Mouse (Mus musculus) left cerebral cortex, adult 9 months (tissue): ENCODE measurements around the gene Ushbp1.
"Not testable (repeated sequence)": the region's sequence is repeated elsewhere in the genome, so short reads cannot be mapped to it uniquely, and the experiment has no call there.

Source experiments
- DNase-seq, 2 experiments: peaks; one replicate each; pipeline ENCODE4 v3.0.0; 2022; ENCODE audit warnings: low spot score in 2 of 2

The Ushbp1 gene

DNA sequence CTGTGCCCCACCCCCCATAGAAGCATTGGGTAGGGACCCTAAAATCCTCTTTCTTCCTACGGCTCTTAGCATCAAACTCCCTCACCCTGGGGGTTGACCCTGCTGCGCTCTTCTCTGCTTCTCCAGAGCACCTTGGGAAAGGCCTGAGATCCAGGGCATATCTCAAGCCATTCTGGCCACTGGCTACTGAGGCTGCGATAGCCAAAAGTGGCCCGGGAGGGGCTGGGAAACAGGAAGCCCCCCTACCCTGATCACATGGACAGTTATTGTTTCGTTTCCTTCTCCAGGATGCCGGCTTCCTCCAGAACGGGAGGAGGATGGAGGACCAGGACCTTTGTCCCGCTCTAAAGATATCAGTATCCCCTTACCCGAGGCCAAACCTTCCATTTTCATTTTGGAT is at the start of gene Ushbp1:
TSS of gene Ushbp1 (minus strand) at position 174 of the 400 bp plus-strand sequence.
- no peak for DNase-seq

DNA sequence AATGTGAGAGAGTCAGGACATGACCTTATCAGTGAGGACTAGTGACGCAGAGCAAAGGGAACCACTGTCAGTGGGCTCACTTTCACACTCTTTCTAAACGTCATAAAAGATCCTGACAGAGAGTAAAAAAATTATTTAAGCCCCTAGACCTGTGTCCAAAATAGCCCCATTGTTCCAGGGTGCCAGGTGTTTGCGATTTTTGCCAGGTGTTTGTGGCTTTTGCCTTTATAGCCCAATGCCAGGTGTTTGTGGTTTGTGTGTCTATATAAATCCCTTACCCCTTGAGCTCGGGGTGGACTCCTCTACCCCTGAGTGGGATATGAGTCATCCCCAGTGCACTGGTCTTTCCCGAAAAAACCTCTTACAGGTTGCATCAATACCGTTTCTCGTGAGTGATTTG is 49.5 kb upstream of the Ushbp1 start:
- DNase-seq = no peak

DNA sequence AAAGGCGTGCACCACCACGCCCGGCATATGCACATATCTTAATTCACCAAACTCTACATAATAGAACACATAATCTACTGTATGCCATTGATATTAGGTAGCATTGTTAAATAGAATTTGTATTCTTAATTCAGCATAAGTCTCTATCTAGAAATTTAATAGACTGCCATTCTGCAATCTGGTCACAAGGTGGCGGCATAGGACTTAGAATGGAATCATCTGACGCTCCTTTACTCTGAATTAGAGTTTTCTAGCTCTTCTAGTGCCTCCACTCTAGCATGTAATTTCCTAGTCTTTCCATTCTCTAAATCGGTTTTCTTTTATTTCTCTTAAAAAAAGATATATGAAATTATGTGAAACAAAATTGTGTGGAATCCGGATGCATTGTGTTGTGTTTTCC is 45.8 kb upstream of the Ushbp1 start:
- no peak for DNase-seq

DNA sequence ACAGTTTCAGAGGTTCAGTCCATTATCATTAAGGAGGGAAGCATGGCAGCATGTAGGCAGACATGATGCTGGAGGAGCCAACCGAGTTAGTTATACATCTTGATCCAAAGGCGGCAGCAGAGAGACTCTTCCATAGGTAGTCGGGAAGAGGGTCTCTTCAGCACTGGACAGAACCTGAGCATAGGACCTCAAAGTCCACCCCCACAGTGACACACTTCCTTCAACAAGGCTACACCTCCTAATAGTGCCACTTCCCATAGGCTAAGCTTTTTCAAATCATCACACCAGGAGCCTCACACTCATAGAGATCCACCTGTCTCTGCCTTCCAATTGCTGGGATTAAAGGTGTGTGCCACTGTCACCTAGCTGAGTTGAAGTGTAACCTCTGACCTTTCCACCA is 41.4 kb upstream of the Ushbp1 start:
- DNase-seq = no peak

DNA sequence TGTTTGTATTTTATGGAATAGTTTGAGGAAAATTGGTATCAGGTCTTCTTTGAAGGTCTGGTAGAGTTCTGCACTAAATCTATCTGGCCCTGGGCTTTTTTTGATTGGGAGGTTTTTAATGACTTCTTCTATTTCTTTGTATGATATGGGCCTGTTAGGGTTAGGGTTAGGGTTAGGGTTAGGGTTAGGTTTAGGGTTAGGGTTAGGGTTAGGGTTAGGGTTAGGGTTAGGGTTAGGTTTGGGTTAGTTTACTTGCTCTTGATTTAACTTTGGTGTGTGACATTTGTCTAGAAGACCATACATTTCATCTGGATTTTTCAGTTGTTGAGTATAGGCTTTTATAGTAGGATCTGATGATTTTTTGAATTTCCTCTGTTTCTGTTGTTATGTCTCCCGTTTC is 37.3 kb upstream of the Ushbp1 start:
- DNase-seq = not testable (repeated sequence)

DNA sequence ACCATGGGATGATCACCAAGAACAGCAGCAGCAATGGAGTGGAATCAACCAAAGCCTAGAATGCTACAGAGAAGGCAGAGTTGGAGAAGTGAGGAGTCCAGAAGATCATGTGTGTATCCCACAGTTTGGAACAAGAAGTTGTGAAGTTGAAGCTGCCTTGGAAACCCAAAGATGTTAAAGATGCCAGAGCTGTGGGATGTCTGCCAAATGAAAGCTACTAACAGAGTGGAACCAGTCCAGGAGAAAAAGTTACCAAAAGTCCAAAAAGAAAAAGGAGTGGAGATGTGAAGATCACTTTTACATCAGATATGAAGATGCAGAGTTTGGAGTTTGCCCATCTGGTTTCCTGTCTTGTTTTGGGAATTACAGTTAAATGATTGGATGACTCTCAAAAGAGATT is 26.5 kb upstream of the Ushbp1 start:
- DNase-seq = no peak

DNA sequence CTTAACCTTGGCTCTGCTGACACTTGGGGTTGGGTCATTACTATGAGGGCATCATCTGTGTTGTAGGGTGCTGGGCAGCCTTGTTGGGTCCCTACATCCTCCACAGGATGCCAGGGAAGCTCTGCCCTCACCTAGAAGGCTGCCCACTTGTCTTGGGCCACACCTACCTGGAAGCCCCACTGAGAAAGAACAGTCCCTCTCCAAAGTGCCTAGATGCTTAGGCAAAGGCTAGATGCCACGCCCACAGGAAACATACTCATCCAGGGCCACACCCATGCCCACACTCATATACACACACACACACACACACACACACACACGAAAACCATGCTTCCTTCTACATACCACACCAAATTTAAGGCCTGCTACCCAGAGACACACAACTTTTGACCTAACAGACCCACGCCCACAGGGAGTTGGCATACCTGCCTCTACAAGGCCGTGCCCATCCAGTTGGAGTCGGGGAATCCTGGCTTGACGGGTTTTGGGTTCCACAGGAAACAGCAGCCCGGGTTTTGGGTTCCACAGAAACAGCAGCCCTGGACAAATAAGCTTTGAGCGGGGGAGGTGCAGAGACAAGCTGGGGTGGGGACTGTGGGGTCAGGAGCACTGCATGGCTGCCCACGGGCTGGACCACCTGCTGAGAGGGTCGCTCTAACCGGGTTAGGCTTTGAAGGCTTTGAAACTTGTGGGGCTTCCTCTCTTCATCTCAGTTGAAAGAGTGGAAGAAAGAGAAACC is 16.1 kb upstream of the Ushbp1 start:
- no peak for DNase-seq

DNA sequence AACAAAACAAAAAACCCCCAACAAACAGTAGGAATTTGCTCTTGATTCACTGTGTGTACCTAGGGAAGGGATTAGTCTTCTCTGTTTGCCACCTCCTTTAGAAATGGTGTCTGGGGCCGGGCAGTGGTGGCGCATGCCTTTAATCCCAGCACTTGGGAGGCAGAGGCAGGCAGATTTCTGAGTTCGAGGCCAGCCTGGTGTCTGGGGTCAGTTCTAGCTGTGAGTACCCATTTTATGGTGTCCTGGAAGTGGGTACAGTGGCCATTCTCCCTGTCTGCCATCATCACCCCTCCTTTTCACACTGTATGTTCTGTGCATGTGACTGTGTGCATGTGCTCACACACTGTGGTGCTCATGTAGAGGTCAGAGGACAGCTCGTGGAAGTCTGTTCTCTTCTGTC is 12.6 kb upstream of the Ushbp1 start:
- DNase-seq = no peak

DNA sequence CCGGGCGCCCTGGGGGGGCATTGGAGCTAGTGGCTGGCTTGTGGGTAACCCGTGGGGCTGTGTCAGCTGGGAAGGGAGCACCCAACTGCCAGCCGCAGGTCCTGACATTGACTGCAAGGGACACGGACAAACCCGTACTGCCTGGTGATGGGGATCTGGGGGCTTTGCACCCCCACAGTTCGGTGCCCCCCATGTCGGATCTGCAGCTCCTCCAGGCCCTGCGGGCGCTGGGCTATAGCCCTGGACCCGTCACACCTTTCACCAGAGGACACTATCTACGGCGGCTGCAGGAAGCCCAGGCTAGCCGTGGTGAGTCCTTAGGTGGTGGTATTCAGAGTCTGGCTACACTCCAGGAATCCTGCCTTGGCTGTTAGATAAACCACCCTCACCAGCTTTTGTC is 11.8 kb upstream of the Ushbp1 start:
- no peak for DNase-seq

DNA sequence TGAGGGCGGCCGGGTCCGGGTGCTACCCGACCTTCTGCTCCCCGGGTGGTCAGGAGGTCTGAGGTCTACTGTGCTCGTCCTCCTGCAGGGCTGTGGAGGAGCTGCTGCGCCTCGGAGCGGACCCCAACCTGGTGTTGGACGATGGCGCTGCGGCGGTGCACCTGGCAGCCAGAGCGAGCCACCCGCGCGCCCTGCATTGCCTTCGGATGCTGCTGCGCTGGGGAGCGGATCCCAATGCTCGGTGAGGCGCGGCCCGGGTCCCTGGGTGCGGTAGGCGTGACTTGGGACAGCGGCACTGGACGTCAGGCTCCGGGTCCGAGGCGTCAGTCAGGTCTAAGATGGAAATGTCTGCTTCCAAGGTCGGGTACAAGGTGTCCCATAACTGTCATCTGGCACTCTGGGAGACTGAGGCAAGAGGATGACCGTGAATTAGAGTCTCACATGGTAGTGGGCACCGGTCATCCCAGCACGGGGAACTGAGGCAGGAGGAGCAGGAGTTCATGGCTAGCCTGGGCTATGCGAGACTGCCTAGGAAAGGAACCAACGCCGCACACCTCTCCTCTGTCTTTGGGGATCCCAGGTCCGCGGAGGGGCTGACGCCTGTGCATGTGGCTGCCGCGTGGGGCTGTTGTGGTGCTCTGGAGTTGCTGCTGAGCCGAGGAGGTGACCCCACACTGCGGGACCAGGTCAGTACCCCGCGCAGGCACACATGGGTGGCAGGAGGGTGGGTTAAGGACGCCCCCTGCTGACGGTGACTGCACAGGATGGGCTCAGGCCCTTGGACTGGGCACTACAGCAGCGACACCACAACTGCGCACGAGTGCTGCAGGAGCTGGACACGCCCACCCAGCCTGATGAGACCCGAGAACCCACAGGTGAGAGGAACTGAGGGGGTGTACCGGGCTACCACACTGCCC is 10.8 kb upstream of the Ushbp1 start:
- no peak for DNase-seq

DNA sequence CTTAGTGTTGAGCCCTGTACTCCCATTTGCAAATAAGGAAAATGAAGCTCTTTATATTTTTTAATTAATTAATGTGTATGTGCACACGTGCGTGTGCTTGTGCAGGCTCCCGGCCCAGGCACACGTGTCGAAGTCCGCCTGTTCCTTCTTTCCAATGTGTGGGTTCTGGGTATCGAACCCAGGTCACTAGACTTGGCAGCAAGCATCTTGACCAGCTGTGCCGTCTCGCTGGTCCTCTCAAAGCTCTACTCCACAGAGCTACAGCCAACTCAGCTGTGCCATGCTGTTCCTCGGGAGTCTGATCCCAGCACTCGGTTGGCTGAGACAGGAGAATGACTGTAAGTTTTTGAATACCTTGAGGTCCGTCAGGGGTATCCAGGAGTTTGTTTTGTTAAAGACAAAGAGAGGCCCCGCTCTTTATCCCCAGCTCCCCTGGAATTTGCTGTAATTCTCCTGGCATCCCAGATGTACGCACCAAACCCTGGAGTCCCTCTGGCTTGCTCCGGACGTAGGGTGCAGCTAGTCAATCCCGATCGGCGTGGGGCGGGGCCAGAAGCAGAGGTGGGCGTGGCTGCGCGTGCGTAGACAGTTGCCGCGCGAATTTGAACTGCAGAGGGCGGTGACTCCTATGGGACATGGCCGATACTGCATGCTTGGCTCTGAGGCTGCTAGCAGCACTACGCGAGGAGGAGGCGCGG is 9.9 kb upstream of the Ushbp1 start, which contains the start of gene Ankle1:
TSS of gene Ankle1 (plus strand) at position 610 of the 698 bp plus-strand sequence.
- peak; percentile 79 to 95 for DNase-seq

DNA sequence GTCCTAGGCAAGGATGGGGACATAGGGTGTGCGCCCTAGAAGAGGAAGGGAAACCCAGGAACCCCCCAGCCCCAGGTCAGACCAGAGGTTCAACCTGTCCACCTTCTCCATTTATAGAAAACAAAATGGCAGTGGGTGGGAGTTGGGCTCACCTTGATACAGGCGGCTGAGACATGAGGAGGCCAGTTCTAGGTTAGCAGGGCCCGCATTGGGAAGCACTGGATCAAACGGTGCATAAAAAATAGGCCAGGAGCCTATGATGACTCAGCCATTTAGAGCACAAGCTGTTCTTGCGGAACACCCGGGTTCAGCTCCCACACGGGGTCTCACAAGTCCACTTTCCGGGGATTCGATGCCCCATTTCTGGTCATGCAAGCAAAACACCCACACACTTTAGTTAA is 9.3 kb upstream of the Ushbp1 start:
- no peak for DNase-seq

DNA sequence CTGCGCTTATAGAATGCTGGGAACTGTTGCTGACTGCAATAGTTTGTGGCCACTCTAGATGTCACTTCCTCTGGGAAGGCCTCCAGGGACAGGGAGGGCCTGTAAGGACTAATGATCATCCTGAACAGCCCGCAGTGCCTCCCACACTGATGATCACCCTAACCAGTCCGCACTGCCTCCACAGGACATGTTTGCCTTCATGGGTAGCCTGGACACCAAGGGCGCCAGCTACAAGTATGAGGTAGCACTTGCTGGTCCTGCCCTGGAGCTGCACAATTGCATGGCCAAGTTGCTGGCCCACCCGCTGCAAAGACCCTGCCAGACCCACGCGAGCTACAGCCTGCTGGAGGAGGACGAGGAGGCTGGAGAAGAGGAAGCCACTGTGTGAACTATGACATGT is 8.4 kb upstream of the Ushbp1 start:
- no peak for DNase-seq

DNA sequence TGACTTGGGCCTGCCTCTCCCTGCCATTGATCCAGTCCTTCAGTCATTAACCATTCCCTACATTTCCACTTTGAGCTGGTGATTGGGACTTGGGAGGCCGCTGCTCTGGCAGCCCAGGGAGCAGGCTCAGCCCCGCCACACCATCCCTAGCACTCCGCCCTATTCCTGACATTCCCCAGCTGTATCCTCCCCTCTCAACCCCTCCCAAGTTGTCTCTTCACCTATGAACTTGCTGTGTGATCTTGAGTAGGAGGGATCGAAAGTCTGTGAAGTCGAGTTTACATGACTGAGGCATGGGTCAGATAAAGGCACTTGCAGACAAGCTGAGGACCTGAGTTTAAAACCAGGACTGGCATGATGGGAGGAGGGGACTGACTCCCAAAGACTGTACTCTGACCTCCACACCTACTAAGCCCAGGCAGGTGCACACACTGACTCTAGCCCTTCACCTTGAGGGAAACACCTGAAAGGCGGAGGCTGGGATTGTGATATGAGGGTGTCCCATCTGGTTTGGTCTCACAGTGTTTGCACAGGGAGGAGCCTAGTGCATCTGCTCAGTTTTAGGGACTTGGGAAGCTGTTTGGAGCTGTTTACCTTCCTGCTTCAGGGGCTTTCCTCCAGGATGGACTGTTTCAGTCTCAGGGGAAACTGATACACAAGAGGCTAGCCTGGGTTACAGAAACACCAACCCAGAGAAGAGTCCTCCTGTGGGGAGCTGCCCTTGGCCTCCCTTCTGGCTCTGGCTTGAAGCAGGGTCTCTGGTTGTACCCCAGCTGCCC is 7.7 kb upstream of the Ushbp1 start:
- no peak for DNase-seq

DNA sequence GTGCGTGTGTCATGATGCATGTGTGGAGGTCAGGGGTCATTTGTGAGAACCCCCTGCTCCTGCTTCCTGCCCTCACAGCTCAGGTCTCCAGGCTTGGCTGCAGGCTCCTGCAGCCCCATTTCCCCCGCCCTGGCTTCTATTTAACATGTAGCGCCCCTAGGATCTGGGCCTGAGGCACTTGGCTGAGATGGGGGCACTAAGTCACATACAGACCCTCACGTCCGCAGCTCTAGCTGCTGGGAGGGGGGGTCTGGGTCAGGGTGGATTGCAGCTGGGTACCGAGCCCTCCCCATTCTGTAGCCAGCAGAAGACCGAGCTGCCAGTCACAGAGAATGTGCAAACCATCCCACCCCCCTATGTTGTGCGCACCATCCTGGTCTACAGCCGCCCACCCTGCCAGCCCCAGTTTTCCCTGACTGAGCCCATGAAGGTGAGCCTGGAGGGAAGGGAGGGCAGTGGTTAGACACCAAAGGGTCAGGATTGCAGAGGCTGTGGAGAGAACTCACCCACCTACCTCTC is 6.9 kb upstream of the Ushbp1 start:
- DNase-seq = no peak

DNA sequence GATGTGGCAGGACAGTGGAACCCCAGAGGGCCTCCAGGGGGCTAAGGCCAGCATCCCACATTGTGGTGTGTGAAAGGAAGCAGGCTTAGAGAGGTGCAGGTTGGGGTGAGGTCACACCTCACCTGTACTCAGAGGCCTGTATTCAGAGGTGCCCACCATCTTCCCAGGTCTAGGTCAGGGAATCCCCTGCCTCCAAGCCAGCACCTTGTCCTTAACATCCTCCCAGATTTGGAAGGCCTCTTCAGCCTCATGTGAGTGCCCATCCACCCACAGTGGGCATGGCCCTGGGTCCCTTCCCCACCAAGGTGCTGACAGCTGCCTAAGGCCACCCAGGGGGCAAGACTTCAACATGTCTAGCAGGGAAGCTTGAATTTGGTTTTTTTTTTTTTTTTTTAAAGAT is 5.9 kb upstream of the Ushbp1 start:
- no peak for DNase-seq

DNA sequence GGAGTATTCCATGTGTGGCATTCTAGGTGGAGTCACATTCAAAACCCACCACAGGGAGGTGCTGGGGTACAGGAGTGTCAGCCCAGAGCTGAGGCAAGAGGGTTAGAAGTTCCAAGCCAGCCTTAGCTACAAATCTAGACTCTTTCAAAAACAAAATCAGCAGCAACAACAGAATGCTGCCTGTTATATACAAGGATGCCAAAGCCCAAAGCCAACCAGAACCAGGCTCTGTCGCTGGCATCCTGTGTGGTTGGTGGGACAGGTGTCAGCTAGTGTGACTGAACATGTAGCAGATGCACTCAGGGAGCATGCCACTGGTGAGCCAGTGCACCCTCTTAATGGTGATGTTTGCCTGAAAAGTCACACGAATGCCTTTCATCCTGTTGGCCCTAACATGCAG is 5.2 kb upstream of the Ushbp1 start:
- no peak for DNase-seq

DNA sequence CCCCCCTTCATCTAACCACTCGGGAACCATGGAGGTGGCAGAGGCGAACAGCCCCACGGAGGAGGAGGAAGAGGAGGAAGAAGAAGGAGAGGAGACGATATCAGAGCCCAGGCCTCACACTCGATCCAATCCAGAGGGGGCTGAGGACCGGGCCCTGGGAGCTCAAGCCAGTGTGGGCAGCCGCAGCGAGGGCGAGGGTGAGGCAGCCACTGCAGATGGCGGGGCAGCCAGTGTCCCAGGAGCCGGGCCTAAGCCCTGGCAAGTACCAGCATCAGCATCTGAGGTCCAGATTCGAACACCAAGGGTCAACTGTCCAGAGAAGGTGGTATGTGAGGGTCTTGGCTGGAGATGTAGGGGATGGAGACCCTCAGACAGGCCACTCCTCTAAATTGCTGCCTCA is 2.1 kb upstream of the Ushbp1 start:
- no peak for DNase-seq

DNA sequence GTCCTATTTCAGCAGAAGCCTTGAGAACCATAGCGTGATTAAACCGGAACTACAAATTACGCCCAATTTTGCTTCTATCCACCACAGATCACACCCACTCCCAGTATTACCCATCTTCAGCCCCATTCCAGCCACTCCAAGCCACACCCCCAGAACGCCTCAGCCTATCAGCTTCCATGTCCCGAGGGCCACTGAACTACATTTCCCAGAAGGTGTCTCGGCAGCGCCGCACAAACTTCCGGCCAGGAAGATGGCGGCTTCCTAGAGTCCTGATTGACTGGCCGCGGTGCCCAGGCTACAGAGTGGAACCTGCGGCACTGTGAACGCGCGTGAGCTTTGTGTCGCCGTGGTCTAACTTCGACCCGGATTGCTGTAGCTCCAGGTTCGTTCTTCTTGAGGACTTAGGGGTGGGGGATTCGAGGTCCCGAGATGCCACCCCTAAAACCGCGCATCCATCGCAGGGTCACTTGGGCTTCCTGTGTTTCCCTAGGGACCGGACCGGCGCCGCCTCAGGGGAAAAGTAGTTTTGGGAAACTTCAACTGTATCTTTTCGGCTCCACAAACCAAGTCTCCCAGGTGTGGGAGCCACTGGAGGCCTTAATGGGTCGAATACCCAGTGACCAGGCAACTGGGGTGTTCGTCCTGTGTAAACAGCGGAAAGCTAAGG is 1.2 kb upstream of the Ushbp1 start, which contains the start of gene Babam1:
TSS of gene Babam1 (plus strand) at position 223 of the 667 bp plus-strand sequence.
- DNase-seq = peak; percentile 92 to 96

DNA sequence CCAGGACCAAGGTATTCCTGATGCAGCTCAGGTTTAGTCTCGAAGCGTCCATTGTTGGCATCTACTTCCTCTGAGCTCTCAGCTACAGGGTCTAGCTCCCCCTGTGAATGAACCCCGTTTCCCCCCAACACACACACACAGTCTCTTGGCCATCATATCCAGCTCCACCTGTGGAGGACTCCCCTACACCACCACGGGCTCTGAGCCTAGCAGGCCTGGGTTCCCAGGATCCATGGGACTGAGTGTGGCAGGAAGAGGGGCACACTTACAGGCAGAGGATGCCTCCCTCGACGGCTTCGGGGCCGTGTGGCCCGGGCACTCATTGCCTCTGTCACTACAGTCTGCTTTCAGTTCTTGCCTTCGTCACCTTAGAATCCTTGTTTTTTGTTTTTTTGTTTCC is 531 bp downstream of the Ushbp1 start:
- no peak for DNase-seq

DNA sequence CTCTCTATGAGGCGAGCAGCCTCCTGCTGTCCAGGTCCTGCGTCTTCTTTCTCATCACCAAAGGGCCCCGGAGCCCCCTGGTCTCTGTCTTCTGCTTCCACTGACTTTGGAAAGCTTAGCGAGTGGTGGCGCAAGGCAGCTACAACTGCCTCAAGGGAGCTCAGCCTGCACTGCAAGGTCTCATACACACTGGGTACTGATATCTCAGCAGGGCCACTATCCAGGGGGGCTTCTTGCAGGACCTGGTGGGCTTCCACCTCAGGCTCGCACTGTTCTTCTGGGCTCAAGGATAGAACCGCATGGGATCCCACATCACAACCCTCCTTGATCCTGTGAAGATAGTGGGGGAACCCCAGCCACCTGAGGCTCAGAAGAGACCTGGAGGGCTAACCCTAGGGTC is 1.1 kb downstream of the Ushbp1 start:
- no peak for DNase-seq
